Mouse (Mus musculus) adrenal gland, adult 8-10 months (tissue): ENCODE results near the gene Clic1. TPM values are rescaled to one million over a fixed set of nuclear protein-coding genes. Genes with fewer than 3 reads are reported as not detected.
A peak's percentile ranks its signal among the peaks of the same experiment; 100 is the strongest.
"Not testable (repeated sequence)": the region's sequence is repeated elsewhere in the genome, so short reads cannot be mapped to it uniquely, and the experiment has no call there.

Experiments
- DNase-seq: peaks from one replicate; pipeline ENCODE4 v3.0.0; 2022
- total RNA-seq, 4 experiments: library from RNA; stranded (reverse); gene quantifications; 2 replicates each; pipeline ENCODE4 v1.2.4; 2022

Clic1 gene
- total RNA-seq, 4 experiments from 2014 or later: 83.2 to 134 (median 113) TPM

DNA sequence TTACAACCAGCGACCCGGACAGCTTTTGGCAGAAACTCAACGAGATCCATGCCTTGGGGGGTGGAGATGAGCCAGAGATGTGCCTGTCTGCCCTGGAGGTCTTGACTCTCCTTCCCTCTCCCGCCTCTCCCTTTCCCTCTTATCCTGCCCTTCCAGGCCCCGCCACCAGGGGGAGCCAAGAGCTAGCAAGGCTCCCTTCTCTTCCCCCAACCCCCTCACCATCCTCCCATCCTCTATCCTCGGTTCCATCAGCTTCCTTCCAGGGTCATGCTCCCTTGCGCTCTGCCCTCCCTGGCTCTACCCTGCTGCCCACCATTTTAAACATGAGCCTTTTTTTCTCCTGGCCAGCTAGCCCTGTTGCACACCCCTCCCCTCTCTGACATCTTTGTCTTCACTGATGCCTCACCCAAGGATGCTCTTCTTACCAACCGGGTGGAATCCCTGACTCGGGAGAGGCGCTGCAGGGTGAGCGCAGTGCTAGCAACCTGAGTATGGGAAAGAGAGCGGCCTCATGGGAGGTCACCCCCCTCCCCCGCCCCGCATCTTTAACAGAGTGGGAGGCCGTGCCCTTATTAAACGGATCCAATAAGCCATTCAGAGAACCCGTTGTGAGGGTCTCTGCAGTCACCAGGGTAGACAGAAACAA is 28.5 kb upstream of the Clic1 start:
- DNase-seq: peak; percentile 76

DNA sequence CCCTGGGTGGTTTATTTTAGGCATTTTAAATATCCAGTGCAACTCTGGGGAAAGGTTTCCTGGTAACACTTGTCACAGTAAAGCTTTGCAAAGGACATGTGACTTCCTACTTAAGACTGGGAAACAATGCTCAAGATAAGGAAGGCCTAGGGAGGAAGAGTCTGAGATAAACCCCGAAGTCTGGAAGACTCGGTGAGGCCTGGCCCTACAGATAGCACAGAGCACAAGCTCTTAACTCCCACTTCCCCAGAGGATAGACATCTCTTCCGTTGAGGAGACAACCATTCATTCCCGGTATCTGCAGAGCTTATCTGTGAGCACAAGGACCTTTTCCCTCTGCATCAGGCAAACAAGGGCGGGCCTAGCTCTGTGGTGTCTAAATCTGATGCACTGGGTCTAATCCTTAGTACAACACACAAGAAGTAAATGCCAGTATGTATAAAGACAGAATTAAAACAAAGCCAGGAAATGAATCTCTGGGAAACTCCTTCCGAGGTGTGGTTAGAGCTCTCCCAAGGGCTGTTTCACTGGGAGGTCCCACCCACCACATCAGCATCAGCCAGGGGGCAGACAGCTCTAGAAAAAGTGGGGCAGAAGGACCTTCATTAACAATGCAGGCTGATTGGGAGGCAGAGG is 27.8 kb upstream of the Clic1 start:
- DNase-seq: no peak

DNA sequence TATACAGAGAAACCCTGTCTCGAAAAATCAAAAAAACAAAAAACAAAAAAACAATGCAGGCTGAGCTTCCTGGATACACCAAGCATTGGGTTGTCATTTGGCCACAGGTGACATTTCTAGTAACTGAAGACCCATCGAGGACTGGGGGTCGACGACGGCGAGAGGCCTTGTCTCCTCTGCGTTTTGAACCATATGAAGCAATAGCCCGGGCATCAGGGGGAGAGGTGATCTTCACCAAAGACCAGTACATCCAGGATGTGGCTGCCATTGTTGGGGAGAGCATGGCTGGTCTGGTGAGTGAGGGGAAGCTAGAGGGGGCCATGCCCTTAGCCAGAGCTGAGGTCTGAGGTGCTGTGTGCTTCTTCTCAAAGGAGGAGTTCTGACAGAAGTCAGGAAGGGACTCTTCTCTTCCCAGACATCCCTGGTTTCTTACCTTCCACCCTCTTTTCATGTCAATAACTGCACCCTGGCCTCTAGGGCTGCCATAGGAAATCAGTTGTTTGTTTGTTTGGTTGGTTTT is 27.2 kb upstream of the Clic1 start:
- no peak for DNase-seq

DNA sequence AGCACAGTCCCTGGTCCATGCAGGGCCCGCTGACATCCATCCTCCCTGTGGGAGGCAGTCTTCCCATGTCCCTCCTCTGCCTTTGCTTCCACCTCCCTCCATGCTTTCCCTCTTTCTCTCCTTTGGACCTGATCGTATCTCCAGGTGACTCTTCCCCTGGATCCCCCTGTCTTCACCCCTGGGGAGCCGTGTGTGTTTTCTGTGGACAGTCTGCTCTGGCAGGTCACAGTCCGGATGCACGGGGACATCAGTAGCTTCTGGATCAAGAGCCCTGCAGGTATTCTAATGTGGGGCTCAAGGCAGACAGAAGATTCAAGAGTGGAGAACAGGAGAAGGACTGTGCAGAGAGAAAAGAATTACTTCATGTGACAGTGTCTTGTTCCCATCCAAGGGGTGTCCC is 26.5 kb upstream of the Clic1 start:
- DNase-seq: no peak

DNA sequence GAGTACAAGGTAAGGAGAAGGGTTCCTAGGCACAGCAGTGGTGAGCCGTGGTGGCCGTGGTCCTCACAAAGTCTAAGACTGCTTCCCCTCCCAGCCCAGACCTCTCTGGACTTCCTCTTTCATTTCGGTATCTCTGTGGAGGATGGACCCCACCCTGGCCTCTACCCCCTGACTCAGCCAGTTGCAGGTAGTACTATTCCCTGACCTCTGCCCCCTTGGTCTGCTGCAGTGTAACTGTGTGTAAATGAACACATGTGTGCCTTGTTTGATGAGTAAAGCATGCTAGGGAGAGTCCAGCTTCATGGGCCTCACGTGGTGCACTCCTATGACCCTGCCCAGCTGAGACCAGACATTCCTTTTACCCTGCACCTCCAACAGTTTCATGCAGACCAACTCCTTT is 26.0 kb upstream of the Clic1 start:
- no peak for DNase-seq

DNA sequence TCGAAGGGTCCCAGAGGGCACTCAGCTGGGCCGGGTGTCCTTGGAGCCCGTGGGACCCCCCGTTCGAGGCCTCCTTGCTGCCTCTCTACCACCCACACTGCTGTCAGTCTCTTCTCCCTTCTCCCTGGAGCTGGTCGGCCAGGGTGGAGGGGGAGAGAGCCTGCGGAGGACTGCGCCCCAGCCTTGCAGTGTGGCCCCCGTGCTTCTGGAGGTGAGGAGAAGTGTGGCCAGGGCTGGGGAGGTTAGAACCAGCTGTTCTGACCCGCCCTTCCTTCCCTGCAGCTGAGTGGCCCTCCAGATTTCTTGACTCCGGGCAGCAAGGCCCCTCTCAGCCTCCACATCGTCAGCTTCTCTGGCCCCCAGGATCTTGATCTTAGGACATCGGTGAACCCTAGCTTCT is 25.5 kb upstream of the Clic1 start:
- no peak for DNase-seq

DNA sequence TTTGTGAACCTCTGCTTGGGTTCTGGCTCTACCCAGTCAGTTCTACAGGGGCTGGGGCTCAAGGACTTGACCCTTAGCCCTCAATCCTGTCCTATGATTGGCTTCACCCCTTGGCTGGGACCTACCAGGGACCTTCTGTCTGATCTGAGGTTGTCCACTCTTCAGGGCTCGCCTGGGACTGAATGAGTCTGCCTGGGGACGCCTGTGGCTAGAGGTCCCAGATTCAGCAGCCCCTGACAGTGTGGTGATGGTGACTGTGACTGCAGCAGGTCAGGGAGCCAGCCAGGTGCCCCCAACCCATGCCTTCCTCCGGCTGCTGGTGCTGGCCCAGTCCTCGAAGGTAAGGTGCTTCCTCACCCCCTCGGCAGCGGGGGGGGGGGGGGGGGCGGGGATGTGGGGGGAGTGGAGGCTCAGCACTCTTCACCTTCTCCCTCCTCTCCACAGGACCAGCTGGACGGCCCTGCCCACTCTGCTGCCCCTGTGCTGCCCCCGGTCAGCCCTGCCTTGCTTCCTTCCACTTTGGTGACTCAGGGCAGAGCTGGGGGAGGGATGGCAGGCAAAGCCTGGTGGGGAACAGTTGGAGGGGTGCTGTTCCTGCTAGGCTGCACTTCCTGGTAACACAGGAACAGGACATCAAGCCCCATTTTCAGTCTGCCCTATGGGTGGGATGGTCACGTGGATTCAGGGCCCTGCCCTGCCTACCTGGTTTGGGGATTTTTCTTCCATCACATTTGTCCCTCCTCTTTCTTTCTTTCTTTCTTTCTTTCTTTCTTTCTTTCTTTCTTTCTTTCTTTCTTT is 24.9 kb upstream of the Clic1 start:
- no peak for DNase-seq

DNA sequence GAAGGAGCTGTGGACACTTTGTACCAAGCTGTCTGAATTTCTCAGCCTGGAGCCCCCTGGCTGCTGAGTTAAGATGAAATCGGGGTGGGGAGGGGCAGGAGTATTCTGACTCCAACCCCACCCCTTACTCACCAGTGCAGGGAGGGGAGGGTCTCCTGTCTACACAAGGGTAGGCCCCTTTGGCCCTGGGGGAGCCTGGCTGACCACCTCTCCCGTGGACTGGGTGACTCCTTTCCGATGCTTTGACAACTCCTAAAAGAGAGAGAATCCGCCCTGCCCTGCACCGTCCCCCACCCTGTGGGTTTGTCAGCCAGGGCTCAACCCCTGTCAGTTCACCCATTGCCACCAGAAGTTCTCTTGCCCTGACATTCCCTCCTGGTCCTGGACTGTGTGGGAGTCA is 23.6 kb upstream of the Clic1 start:
- no peak for DNase-seq

DNA sequence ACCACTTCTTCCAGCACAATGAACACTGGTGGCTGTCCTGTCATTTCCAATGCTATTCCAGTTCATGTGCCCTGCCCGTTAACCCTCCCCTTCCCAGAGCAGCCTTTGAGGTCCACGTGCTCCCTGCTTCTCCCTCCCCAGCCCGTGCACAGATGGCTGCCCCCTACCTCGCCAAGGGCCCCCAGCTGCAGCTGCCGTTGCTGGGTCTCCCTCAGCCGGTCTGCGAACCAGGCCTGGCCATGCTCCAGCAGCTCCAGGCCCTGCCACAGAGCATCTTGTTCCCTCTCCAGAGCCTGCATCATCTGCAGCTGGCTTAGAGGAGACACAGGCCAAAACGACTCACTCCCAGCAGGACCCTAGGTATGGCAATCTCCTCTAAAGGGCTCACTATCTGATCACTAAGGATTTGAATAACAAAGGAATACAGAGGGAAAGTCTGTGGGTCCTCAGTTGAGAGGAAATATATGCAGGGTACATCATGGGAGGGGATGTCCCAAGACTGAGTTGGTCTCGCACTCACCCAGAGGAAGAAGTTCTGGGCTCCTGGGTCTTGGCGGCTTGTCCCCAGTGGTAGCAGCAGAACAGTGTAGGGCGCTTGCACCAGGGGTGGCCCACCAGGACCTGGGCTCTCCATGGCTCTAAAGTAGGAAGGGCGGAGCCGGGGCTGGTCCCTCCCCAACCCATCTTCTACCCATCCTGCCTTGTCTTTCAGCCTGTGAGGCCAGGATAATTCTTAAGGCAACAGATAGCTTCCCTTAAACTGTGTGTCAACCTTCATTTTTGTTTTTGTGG is 22.3 kb upstream of the Clic1 start, which contains the start of gene Sapcd1:
Sapcd1 (minus strand) TSS at position 740 of the 792 bp plus-strand sequence.
- DNase-seq: no peak

DNA sequence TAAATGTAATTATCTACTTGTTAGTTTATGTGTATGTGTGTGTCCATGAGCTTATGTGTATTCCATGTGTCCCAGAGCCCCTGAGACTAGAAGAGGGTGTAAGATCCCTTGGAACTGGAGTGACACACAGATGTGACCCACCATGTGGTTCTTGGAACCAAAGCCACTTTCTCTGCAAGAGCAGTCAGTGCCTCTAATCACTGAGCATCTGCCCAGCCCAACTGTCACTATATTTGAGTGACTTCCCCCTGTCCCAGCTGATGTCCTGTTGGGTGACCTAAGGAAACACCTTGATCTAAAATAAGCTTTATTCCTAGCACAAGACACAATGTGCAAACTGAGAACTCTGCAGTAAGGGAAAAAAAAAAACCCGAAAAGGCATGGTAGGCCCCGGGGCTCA is 21.5 kb upstream of the Clic1 start:
- DNase-seq: no peak

DNA sequence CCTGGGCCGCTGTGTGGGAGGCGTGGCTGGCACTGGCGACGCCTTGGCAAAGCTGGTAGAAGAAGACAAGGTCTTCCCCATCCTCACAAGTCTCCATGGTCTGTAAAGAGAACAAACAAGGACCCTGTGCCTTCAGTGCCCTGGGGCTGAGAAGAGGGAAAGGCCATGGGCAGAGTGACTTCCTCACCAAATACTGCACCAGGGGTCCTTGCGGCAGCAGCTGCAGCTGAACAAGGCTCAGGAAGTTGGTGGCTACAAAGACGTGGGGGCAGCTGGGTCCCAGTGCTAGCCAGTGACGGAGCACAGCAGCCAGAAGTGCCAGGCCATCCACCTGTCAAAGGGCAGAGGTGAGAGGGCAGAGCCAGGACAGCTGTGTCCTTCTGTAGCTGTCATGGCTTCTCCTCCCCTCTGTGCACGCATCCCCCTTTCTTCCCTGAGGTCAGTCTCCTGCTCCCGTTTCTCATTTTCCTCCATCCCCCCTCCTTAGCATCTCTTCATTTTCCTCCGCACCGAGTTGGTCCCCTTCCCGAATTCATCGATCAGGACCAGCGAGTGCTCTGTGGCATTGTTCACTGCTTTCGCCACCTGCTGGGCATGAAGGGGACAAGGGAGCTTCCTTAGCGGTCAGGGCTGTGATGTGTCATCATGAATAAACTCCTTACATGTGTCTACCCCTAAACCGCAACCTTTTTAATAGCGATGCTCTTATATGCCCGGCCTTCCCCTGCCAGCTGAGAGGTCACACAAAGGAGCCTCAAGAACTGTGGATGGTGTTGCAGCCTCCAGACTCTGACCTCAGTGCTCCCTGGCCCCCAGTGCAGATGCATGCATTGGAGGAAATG is 19.9 kb upstream of the Clic1 start:
- no peak for DNase-seq

DNA sequence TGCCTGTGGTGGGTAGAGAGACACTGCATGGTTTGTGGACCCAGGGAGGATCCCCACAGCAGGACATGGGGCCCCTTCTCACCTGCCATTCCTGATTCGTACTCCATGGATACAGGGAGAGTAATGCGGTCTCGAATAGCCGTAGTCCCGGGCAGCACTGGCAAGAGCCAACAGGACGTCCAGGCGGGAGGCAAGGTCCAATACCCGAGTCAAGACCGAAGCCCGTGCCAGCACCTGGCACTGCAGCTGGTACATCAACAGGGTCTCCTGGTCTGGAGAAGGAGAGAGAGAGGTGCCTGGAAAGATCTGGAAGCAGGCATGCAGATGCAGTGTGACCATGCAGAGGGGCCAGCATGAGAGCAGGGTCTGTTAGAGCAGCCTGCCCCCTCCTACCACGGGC is 18.5 kb upstream of the Clic1 start:
- DNase-seq: no peak

DNA sequence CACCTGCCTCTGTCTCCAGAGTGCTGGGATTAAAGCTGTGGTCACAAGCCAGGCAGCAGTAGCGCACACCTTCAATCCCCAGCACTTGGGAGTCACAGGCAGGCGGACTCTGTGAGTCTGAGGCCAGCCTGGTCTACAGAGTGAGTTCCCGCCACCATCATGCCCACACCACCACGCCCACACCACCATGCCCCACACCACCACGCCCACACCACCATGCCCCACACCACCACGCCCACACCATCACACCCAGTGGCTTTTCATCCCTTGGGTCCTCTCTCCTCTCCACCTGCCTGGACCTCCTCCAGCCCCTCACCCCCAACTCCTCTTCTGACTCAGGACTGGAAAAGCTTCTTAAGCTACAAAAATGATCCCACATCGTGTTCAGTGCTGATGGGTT is 17.9 kb upstream of the Clic1 start:
- no peak for DNase-seq

DNA sequence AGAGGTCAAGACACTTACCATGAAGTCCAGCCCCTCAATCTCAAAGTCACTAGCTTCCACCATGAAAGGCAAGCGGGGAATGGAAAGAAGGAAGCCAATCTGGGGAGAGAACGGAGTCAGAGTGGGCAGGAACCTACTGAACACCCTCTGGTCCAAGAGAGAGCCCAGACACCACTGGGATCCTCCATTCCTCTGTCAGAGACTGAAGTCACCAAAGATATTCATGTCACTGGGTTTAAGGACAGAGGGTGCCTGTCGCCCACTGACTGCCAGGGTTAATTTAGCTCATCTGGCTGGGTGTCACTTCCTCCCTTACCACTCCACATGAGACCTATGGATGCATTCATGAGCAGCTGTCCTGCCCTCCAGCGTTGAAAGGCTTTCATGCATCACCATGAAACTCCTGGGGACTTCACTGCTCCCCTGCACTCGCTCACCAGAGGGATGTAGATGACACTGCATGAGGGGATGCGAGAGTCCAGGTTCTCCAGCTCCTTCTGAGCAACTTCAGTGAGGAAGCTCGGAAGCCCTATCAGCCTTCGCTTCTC is 17.4 kb upstream of the Clic1 start:
- no peak for DNase-seq

DNA sequence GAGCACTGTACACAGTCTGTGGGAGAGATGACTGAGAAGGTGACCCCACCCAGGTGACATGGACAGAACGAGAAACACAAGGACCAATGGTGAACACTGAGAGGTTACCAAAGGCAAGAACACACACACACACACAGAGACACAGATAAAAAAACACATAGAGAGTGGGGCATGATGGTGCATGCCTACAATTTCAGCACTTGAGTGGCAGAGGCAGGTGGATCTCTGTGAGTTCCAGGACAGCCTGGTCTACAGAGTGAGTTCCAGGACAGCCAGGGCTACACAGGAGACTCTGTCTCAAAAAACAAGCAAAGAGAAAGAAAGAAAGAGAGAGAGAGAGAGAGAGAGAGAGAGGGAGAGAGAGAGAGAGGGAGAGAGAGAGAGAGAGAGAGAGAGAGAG is 16.1 kb upstream of the Clic1 start:
- DNase-seq: not testable (repeated sequence)

DNA sequence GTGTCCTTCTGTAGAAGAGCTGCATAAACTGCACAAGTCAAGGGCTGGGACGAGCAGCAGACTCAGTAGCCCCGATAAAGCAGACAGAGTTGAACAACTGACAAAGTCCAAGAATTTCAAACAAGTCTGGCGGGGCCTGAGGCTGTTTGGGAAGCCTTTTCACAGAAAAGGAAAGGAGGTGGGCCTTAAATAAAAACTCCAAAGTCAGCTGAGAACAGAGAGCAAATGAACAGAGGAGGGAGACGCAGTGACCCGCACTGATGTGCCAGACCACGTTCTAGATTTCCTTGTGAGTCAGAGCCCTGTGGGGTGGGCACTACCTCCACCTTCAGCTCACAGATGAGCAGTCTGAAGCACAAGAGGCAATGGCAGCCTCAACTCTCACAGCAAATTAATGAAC is 14.9 kb upstream of the Clic1 start:
- no peak for DNase-seq

DNA sequence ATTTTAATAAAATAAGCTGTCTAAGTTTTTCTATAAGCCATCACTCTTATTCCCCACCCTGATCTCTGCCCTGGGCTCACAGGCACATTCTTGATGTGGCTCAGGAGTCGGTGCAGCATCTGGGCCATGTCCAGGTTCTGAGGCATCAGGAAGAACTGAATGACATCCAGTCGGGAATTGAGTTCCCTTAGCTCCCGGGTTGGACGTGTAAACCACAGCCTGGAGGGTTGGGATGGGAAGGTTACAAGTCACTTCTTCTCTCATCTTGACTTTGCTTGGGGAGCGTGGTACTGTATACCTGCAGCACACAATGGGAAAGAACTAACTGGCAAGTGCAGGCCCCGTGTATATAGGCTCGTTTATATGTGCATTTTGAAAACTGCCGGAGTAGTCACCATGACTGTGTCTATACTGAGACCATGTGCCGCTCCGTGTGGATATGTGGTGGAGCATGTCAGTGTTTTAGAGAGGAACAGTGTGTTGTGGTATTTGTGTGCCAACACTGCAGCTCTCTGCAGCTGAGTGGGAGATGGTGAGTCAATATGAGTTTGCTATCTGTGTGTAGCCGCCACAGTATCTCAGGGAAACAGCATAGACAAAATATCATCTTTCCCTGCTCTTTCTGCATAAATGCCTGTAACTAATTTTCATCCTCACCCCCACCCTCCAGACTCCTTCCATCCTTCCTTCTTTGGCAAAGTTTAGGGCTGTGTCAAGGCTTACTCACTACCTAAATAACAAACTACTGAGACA is 10.5 kb upstream of the Clic1 start:
- DNase-seq: no peak

DNA sequence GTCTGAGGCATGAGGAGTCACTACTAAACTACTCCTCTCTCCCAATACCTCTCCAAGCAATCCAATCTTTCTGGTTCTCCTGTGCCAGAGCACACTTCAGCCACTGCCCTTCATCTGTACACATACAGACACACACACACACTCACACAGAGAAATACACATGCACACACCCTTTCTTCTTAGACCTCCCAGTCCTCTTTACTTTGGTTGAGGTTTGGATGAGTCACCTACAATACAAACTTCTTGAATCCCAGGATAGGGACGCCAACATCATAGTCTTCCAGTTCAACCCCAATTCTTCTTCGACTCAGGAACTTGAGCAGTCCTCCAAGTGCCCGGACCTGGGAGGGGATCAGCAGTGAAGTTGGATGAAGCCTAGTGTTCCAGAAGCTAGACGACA is 6.0 kb upstream of the Clic1 start:
- DNase-seq: no peak

DNA sequence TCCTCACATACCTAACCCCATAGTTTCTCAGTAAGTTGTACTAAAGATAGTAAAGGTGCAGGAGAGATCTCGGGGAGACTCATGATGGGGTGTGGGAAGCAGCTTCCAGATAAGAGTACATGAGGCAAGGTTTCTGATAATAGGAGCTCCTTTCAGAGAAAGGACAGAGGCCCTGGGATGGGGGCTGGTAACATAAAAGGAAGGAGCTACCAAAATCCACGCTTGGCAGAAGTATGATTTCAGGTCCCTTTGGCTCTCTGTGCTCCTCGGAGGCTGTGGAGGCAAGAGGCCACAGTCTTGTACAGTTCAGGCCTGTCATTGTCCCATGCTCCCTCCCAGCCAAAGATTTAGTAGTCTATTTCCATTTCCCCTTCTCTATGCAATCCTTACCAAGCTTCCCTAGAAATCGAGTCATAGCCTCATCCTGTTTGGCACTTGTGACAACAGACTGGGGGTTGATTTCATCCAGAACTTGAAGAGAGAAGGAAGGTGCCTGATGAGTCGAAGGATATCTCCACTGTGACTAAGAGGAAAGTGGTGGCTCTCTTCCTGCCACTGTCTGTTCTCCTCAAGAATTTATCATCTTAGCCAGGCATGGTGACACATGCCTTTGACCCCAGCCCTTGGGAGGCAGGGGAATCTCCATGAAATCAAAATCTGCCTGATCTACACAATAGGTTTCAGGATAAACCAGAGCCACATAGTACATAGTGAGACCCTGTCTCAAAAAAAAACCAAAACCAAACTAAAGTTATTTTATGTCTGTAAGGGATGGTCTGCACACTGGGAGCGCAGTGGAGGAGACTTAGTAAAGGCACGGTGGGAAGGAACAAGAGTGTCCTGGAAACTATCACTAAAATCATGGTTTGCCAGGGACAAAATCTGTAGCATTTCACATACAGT is 4.6 kb upstream of the Clic1 start:
- DNase-seq: no peak
